Comparison of ENCODE assay signal across 25 mouse cellular contexts in the genomic region with DNA sequence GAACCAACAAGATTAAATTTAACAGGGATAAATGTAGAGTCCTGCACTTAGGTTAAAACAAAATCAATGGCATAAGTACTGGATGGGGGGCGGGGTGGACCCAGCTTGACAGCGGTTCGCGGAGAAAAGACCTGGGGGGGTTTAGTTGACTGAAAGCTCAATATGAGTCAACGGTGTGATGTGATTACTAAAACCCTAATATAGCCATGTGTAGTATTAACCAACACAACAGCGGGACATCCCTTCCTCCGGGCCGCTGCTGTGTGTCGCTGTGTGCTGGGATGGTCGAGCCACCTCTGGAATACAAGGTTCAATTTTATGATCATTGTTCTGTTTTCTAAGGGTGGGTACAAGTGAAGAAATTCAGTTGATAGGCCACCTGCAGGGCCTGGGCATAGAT. TPM values are rescaled to one million over a fixed set of nuclear protein-coding genes. Genes with fewer than 3 reads are reported as not detected.
A peak's percentile ranks its signal among the peaks of the same experiment; 100 is the strongest.
DNase-seq lines count a peak whose midpoint lies in the region; ATAC-seq lines count a peak whose summit lies in the region.
"Had no signal": no experiment of that assay in that cellular context is flagged by ENCODE, and none has a peak within 500 bp of the region (broad histone marks: within the 10 kb centered on the region; RNA-seq: fewer than 3 reads in every experiment).

No protein-coding gene starts in this region.

- H3K9me3 ChIP-seq in forebrain, embryonic 11.5 days (ENCODE audit: control insufficient read depth, low read length): no peaks in the 10 kb centered on the region
- H3K9me3 ChIP-seq in forebrain, embryonic 10.5 days: no peaks in the 10 kb centered on the region
- no peaks in the 10 kb centered on the region for H3K9me3 ChIP-seq in kidney, embryonic 16.5 days (ENCODE audit: low read length)
- H3K9me3 ChIP-seq in forebrain, embryonic 13.5 days (replicated peaks): no peaks in the 10 kb centered on the region
- H3K9me3 ChIP-seq in midbrain, embryonic 16.5 days (replicated peaks; ENCODE audit: control insufficient read depth, low read length, poor library complexity, severe bottlenecking): no peaks in the 10 kb centered on the region
- H3K9me3 ChIP-seq: G1E; heart, embryonic 12.5 days; kidney, embryonic 15.5 days; limb, embryonic 15.5 days; stomach, embryonic 15.5 days had no signal

- no peaks in the 10 kb centered on the region for H3K4me1 ChIP-seq in forebrain, embryonic 11.5 days (replicated peaks; ENCODE audit: control insufficient read depth, insufficient read depth, low read length)
- peaks cover 2% of the 10 kb centered on the region for H3K4me1 ChIP-seq in forebrain, embryonic 10.5 days
- peaks cover 20% of the 10 kb centered on the region for H3K4me1 ChIP-seq in kidney, embryonic 16.5 days (ENCODE audit: insufficient read depth, low read length)
- no peaks in the 10 kb centered on the region for H3K4me1 ChIP-seq in forebrain, embryonic 13.5 days
- H3K4me1 ChIP-seq in midbrain, embryonic 16.5 days (ENCODE audit: control insufficient read depth, insufficient read depth, low read length): no peaks in the 10 kb centered on the region
- H3K4me1 ChIP-seq: heart, embryonic 12.5 days; limb, embryonic 15.5 days; stomach, embryonic 15.5 days had no signal

- H3K4me3 ChIP-seq in forebrain, embryonic 11.5 days (ENCODE audit: low read depth, low read length): no peak overlapping the region
- H3K4me3 ChIP-seq in forebrain, embryonic 10.5 days: no peak overlapping the region
- H3K4me3 ChIP-seq in kidney, embryonic 16.5 days (ENCODE audit: low read length): no peak overlapping the region
- no peak overlapping the region for H3K4me3 ChIP-seq in forebrain, embryonic 13.5 days
- H3K4me3 ChIP-seq in midbrain, embryonic 16.5 days (ENCODE audit: low read depth, low read length): no peak overlapping the region
- H3K4me3 ChIP-seq: gastrocnemius, adult 2 months; heart, embryonic 12.5 days; kidney, embryonic 15.5 days; limb, embryonic 15.5 days; stomach, embryonic 15.5 days had no signal

- DNase-seq in forebrain, embryonic 11.5 days (ENCODE audit: low spot score): no peak
- DNase-seq in forebrain, embryonic 10.5 days (ENCODE audit: extremely low spot score, low spot score): no peak
- no peak for DNase-seq in kidney, postnatal 25 days
- no peak for DNase-seq in adrenal gland, adult 8-10 months
- no peak for DNase-seq in thymus, adult 18-20 months

- 85% methylated on average over 10 of the region's 10 CpGs for WGBS in forebrain, embryonic 11.5 days
- 86% methylated on average over 10 of the region's 10 CpGs for whole genome bisulfite sequencing in forebrain, embryonic 10.5 days
- 84% methylated on average over 10 of the region's 10 CpGs for WGBS in kidney, embryonic 16.5 days
- 86% methylated on average over 10 of the region's 10 CpGs for WGBS in forebrain, embryonic 13.5 days
- 67% methylated on average over 10 of the region's 10 CpGs for WGBS in midbrain, embryonic 16.5 days

- no peak overlapping the region for H3K4me2 ChIP-seq in forebrain, embryonic 11.5 days (ENCODE audit: low read depth, low read length, severe bottlenecking)
- no peak overlapping the region for H3K4me2 ChIP-seq in kidney, embryonic 16.5 days (replicated peaks; ENCODE audit: low read depth, low read length)
- no peak overlapping the region for H3K4me2 ChIP-seq in forebrain, embryonic 13.5 days
- H3K4me2 ChIP-seq in midbrain, embryonic 16.5 days (ENCODE audit: low read length): no peak overlapping the region
- H3K4me2 ChIP-seq: heart, embryonic 12.5 days; kidney, embryonic 15.5 days; limb, embryonic 15.5 days; stomach, embryonic 15.5 days had no signal

- ATAC-seq in forebrain, embryonic 11.5 days (replicated peaks; ENCODE audit: low FRiP score): 0 out of 2 replicates have a peak, but pooled peaks have one; percentile 30
- 0 out of 2 replicates have a peak, but pooled peaks have one; percentile 4 for ATAC-seq in kidney, embryonic 16.5 days (ENCODE audit: low FRiP score, low TSS enrichment)
- ATAC-seq in forebrain, embryonic 13.5 days: peak; percentile 26; the same call in 1 of the 2 replicates
- peak; percentile 50; the same call in 1 of the 2 replicates for ATAC-seq in midbrain, embryonic 16.5 days

- H3K27ac ChIP-seq in forebrain, embryonic 11.5 days (ENCODE audit: low read depth, low read length): no peak overlapping the region
- no peak overlapping the region for H3K27ac ChIP-seq in forebrain, embryonic 10.5 days
- H3K27ac ChIP-seq in kidney, embryonic 16.5 days (ENCODE audit: low read length): no peak overlapping the region
- H3K27ac ChIP-seq in forebrain, embryonic 13.5 days: no peak overlapping the region
- no peak overlapping the region for H3K27ac ChIP-seq in midbrain, embryonic 16.5 days (ENCODE audit: low read length)
- H3K27ac ChIP-seq: gastrocnemius, adult 2 months; kidney, embryonic 15.5 days; limb, embryonic 15.5 days; stomach, embryonic 15.5 days had no signal

- H3K27me3 ChIP-seq in forebrain, embryonic 11.5 days (ENCODE audit: control insufficient read depth, insufficient read depth, low read length): peaks cover 6% of the 10 kb centered on the region; the same call in 1 of the 2 replicates
- H3K27me3 ChIP-seq in forebrain, embryonic 10.5 days (ENCODE audit: poor library complexity, severe bottlenecking): peaks cover 47% of the 10 kb centered on the region
- 0 out of 2 replicates have a peak, but pooled peaks cover 7% of the 10 kb centered on the region for H3K27me3 ChIP-seq in kidney, embryonic 16.5 days (ENCODE audit: insufficient read depth, low read length)
- H3K27me3 ChIP-seq in forebrain, embryonic 13.5 days: peaks cover 41% of the 10 kb centered on the region
- H3K27me3 ChIP-seq in midbrain, embryonic 16.5 days (ENCODE audit: control insufficient read depth, insufficient read depth, low read depth, low read length): peaks cover 12% of the 10 kb centered on the region

- H3K36me3 ChIP-seq in forebrain, embryonic 11.5 days (ENCODE audit: control insufficient read depth, insufficient read depth, low read length): no peaks in the 10 kb centered on the region; the same call in 1 of the 2 replicates
- H3K36me3 ChIP-seq in forebrain, embryonic 10.5 days (replicated peaks): no peaks in the 10 kb centered on the region
- no peaks in the 10 kb centered on the region for H3K36me3 ChIP-seq in kidney, embryonic 16.5 days (ENCODE audit: insufficient read depth, low read length)
- 0 out of 2 replicates have a peak, but pooled peaks cover 7% of the 10 kb centered on the region for H3K36me3 ChIP-seq in forebrain, embryonic 13.5 days (ENCODE audit: poor library complexity, severe bottlenecking)
- H3K36me3 ChIP-seq in midbrain, embryonic 16.5 days (ENCODE audit: control insufficient read depth, insufficient read depth, low read length): no peaks in the 10 kb centered on the region
- H3K36me3 ChIP-seq: limb, embryonic 15.5 days; stomach, embryonic 15.5 days had no signal

- H3K9ac ChIP-seq in forebrain, embryonic 11.5 days (ENCODE audit: low read length): no peak overlapping the region
- H3K9ac ChIP-seq in kidney, embryonic 16.5 days (replicated peaks; ENCODE audit: low read length): no peak overlapping the region
- no peak overlapping the region for H3K9ac ChIP-seq in forebrain, embryonic 13.5 days
- no peak overlapping the region for H3K9ac ChIP-seq in midbrain, embryonic 16.5 days (ENCODE audit: low read depth, low read length)
- H3K9ac ChIP-seq: heart, embryonic 12.5 days; kidney, embryonic 15.5 days; limb, embryonic 15.5 days; stomach, embryonic 15.5 days had no signal

RNA-seq across cellular contexts. Expression of a gene that starts 19.5 kb away (rescaled TPM):
- 33.0 and 33.3 TPM in 2 replicates for polyA plus RNA-seq in forebrain, embryonic 11.5 days (2014; fragmentation: Nextera tagmentation; extraction: Ambion mirVana)
- polyA plus RNA-seq in forebrain, embryonic 10.5 days (2016; fragmentation: Nextera tagmentation; extraction: Ambion mirVana): 48.6 and 51.6 TPM in 2 replicates
- 32.8 and 34.2 TPM in 2 replicates for polyA plus RNA-seq in kidney, embryonic 16.5 days (2015; fragmentation: Nextera tagmentation; extraction: Ambion mirVana)
- polyA plus RNA-seq in forebrain, embryonic 13.5 days (2015; fragmentation: Nextera tagmentation; extraction: Ambion mirVana): 32.5 and 37.2 TPM in 2 replicates
- polyA plus RNA-seq in midbrain, embryonic 16.5 days (2015; fragmentation: Nextera tagmentation; extraction: Ambion mirVana): 25.2 and 28.6 TPM in 2 replicates
- 10 to 100 TPM; 26.0 to 30.2 (median 28.4) TPM for total RNA-seq in adrenal gland, adult 8-10 months (2022)

RNA-seq across cellular contexts. Expression of a gene that starts 26.9 kb away (rescaled TPM):
- polyA plus RNA-seq in forebrain, embryonic 11.5 days (2014; fragmentation: Nextera tagmentation; extraction: Ambion mirVana): 424 and 454 TPM in 2 replicates
- polyA plus RNA-seq in forebrain, embryonic 10.5 days (2016; fragmentation: Nextera tagmentation; extraction: Ambion mirVana): 595 and 612 TPM in 2 replicates
- polyA plus RNA-seq in kidney, embryonic 16.5 days (2015; fragmentation: Nextera tagmentation; extraction: Ambion mirVana): 632 and 676 TPM in 2 replicates
- polyA plus RNA-seq in forebrain, embryonic 13.5 days (2015; fragmentation: Nextera tagmentation; extraction: Ambion mirVana): 441 and 467 TPM in 2 replicates
- polyA plus RNA-seq in midbrain, embryonic 16.5 days (2015; fragmentation: Nextera tagmentation; extraction: Ambion mirVana): 570 and 615 TPM in 2 replicates
- 100 to 1,000 TPM; 284 to 446 (median 384) TPM for total RNA-seq in adrenal gland, adult 8-10 months (2022)

RNA-seq across cellular contexts. Expression of a gene that starts 29.5 kb away (rescaled TPM):
- polyA plus RNA-seq in forebrain, embryonic 11.5 days (2014; fragmentation: Nextera tagmentation; extraction: Ambion mirVana): not detected in 2 replicates
- polyA plus RNA-seq in forebrain, embryonic 10.5 days (2016; fragmentation: Nextera tagmentation; extraction: Ambion mirVana): not detected in 2 replicates
- 1.2 TPM in 1 of 2 replicates, not detected in the other for polyA plus RNA-seq in kidney, embryonic 16.5 days (2015; fragmentation: Nextera tagmentation; extraction: Ambion mirVana)
- not detected in 2 replicates for polyA plus RNA-seq in forebrain, embryonic 13.5 days (2015; fragmentation: Nextera tagmentation; extraction: Ambion mirVana)
- not detected in 2 replicates for polyA plus RNA-seq in midbrain, embryonic 16.5 days (2015; fragmentation: Nextera tagmentation; extraction: Ambion mirVana)
- total RNA-seq in adrenal gland, adult 8-10 months (2022): not detected
- total RNA-seq: adrenal gland, postnatal 25 days; G1E; gastrocnemius, adult 2 months; granulocyte monocyte progenitor cell, adult 5-6 weeks; heart, postnatal 14 days; layer of hippocampus, adult 18-20 months; layer of hippocampus, postnatal 36 days; left cerebral cortex, postnatal 36 days; megakaryocyte, adult 5-6 weeks had no signal
- polyA plus RNA-seq: CD4-positive, CD25-positive, alpha-beta regulatory T cell, adult 4 months; G1E; heart, embryonic 12.5 days; inflammation-experienced regulatory T-cells, adult 6 months; kidney, embryonic 15.5 days; limb, embryonic 15.5 days; liver, embryonic 16.5 days; stomach, embryonic 15.5 days; urinary bladder, adult 2 months had no signal

RNA-seq across cellular contexts. Expression of a gene that starts 36.4 kb away (rescaled TPM):
- polyA plus RNA-seq in forebrain, embryonic 11.5 days (2014; fragmentation: Nextera tagmentation; extraction: Ambion mirVana): 0.81 and 0.84 TPM in 2 replicates
- polyA plus RNA-seq in forebrain, embryonic 10.5 days (2016; fragmentation: Nextera tagmentation; extraction: Ambion mirVana): 0.88 and 1.7 TPM in 2 replicates
- 1.3 and 1.9 TPM in 2 replicates for polyA plus RNA-seq in kidney, embryonic 16.5 days (2015; fragmentation: Nextera tagmentation; extraction: Ambion mirVana)
- polyA plus RNA-seq in forebrain, embryonic 13.5 days (2015; fragmentation: Nextera tagmentation; extraction: Ambion mirVana): 0.15 and 0.40 TPM in 2 replicates
- polyA plus RNA-seq in midbrain, embryonic 16.5 days (2015; fragmentation: Nextera tagmentation; extraction: Ambion mirVana): 0.15 and 0.32 TPM in 2 replicates
- total RNA-seq in adrenal gland, adult 8-10 months (2022): 1 to 10 TPM; 4.1 to 6.2 (median 5.5) TPM
